Mouse (Mus musculus): ENCODE results near the gene Smg1. TPM values are rescaled to one million over a fixed set of nuclear protein-coding genes. Genes with fewer than 3 reads are reported as not detected.

The Smg1 gene
- 10 to 100 TPM; 76.7 to 78.0 TPM for total RNA-seq (2021)
- long read RNA-seq, partial matches to known transcripts = 5 of 12 reads
- long read RNA-seq, other reads (novel, unspliced or antisense) = 7 of 12 reads

- DNase-seq (ENCODE audit: low spot score in 2 of 2) = peak; percentile 97 to 98
Observed at GRCm38 (mm10) chr7:118243453-118244385, at the start of gene Smg1. TSS of gene Smg1 (minus strand) at chr7:118243670.

- no peak for DNase-seq (ENCODE audit: low spot score in 2 of 2)
Observed at GRCm38 (mm10) chr7:118283186-118283585, 39.7 kb upstream of the Smg1 start.

- DNase-seq (ENCODE audit: low spot score in 2 of 2) = no peak
Observed at GRCm38 (mm10) chr7:118282543-118282942, 39.1 kb upstream of the Smg1 start.

- DNase-seq (ENCODE audit: low spot score in 2 of 2) = no peak
Observed at GRCm38 (mm10) chr7:118279521-118279920, 36.1 kb upstream of the Smg1 start.

GRCm38 (mm10) chr7:118277335-118277910 lies 34.0 kb upstream of the Smg1 start:
- DNase-seq (ENCODE audit: low spot score in 2 of 2) = no peak

DNA sequence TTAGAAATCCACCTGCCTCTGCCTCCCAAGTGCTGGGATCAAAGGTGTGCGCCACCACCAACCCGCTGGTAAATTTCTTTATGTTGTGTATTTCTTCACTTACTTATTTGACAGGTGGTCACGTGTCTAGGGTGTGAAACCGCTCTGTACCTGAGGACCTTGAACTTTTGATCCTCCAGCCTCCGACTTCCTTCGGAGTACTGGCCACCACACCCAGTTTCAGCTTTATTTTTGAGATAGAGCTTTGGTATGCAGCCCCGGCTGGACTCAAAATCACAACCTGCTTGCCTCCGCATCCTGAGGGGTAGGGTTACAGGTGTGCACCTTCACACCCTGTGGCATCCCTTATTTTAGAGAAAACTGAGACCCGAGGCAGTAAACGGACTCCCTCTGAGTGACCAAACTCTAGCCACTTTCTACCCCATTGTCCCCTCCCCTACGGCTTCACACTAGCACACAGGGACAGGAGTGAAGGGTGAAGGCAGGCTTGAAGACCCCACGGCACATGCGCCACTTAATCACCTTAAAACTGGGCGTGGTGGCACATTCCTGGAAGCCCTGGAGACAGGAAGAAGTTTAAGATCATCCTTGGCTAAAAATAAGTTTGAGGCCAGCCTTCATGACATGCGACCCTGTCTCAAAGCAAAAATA lies 33.3 kb upstream of the Smg1 start:
- DNase-seq (ENCODE audit: low spot score in 2 of 2) = no peak

DNA sequence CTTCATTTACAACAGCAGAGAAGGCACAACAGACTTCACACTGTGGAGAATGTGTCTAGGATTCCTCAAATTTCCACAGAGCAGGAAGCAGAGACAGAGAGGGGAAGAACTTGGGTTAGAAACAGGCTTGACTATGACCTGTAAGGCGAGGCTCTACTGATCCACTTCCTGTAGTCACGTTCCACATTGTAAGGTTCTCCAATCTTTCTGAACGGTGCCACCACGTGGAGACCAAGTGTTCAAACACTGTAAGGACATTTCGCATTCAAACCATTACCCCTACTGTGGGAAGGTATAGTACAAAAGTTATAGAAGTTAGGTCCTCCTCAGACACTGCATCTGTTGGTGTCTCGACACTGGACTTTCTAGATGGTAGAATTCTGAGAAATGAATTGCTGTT lies 31.8 kb upstream of the Smg1 start:
- no peak for DNase-seq (ENCODE audit: low spot score in 2 of 2)

DNA sequence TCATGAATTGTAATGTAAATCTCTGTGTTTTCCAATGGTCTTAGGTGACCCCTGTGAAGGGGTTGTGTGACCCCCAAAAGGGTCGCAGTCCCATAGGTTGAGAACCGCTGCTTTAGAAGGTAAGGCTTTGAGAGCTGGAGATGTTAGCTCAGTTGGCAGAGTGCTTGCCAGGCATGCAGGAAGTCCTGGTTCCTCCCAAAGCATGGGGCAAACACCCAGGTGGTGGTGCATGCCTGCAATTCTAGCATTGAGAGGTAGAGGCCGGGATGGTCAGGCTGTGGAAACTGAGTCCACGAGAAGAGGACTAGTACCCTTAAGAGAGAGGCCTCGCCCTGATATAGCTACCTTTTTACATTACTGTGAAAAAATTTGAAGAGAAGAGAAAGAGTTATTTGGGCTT lies 31.4 kb upstream of the Smg1 start:
- no peak for DNase-seq (ENCODE audit: low spot score in 2 of 2)

GRCm38 (mm10) chr7:118274169-118274568 lies 30.7 kb upstream of the Smg1 start:
- no peak for DNase-seq (ENCODE audit: low spot score in 2 of 2)

GRCm38 (mm10) chr7:118266099-118266498 lies 22.6 kb upstream of the Smg1 start:
- no peak for DNase-seq (ENCODE audit: low spot score in 2 of 2)

GRCm38 (mm10) chr7:118263606-118264005 lies 20.1 kb upstream of the Smg1 start:
- no peak for DNase-seq (ENCODE audit: low spot score in 2 of 2)

- DNase-seq (ENCODE audit: low spot score in 2 of 2) = no peak
Observed at GRCm38 (mm10) chr7:118262409-118262808, 18.9 kb upstream of the Smg1 start.

- peak in 1 of 2 experiments; percentile 50 for DNase-seq (ENCODE audit: low spot score in 2 of 2)
Observed at GRCm38 (mm10) chr7:118259676-118260305, 16.3 kb upstream of the Smg1 start.

DNA sequence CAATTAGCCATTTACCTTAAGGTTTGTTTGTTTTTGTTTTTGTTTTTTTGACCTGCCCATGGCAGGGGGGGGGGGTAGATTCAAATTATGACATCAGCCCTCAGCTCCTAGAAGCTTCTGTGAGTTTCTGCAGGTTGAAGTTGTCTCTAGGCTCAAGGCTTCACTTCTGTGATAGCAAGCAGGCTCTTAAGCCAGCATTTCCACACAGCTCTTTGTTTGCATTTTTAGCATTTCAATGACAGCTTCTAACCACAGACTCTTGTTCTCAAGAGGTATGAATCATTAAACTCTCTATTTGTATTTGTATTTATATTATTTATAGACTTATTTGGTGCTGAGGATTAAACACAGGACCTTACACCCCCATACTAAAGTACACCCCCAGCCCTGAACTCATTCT lies 15.0 kb upstream of the Smg1 start:
- DNase-seq (ENCODE audit: low spot score in 2 of 2) = no peak

- no peak for DNase-seq (ENCODE audit: low spot score in 2 of 2)
Observed at GRCm38 (mm10) chr7:118256740-118257139, 13.3 kb upstream of the Smg1 start.

- DNase-seq (ENCODE audit: low spot score in 2 of 2) = peak; percentile 59 to 83
Observed at GRCm38 (mm10) chr7:118254460-118254859, 11.0 kb upstream of the Smg1 start.

- DNase-seq (ENCODE audit: low spot score in 2 of 2) = no peak
Observed at GRCm38 (mm10) chr7:118254015-118254414, 10.5 kb upstream of the Smg1 start.

DNA sequence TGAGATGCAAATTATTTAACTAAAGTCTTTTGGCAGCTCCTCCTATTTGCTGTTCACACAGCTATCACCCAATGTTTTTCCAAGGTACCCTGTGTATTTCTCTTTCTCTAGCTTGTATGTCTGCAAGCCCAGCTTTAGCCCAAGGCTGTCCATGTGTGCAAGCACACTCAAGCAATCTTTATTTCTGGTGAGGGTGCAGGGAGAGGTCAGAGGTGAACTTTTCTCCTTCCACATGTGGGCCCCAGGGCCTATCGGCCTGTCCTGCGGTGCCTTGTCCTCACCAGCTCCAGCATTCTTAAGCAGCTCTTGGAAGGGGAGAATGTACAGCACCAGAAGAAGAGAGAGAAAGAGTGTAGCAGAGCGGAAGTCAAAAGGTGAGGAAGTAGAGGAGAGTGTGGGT lies 9.5 kb upstream of the Smg1 start:
- DNase-seq (ENCODE audit: low spot score in 2 of 2) = no peak

GRCm38 (mm10) chr7:118252349-118252748 lies 8.9 kb upstream of the Smg1 start:
- no peak for DNase-seq (ENCODE audit: low spot score in 2 of 2)

GRCm38 (mm10) chr7:118251392-118252170 lies 8.1 kb upstream of the Smg1 start:
- no peak for DNase-seq (ENCODE audit: low spot score in 2 of 2)

All from layer of hippocampus, adult 18-20 months (tissue).